Mouse (Mus musculus) MEL (cell line): ENCODE data around the gene Hltf.

Experiments used
- CTCF ChIP-seq, 3 experiments: IDR thresholded peaks in 2 of 3; conservative IDR thresholded peaks in 1 of 3; 2 replicates each; pipeline ENCODE4 v1.5.1; 2011 to 2012; ENCODE audit warnings: low read length in 3 of 3, low read depth in 2 of 3, mild to moderate bottlenecking in 2 of 3, improper control_type of control experiment in 1 of 3, inconsistent platforms in 1 of 3, mixed read lengths in 1 of 3, moderate library complexity in 1 of 3; ENCODE audit not compliant: control insufficient read depth in 1 of 3, insufficient read depth in 1 of 3, poor library complexity in 1 of 3, severe bottlenecking in 1 of 3
- HCFC1 ChIP-seq: IDR thresholded peaks from 2 replicates; pipeline ENCODE4 v1.6.1; 2012; ENCODE audit warnings: low read depth, mild to moderate bottlenecking, inconsistent platforms, low read length, improper control_type of control experiment, moderate library complexity
- POLR2A ChIP-seq, 2 experiments: IDR thresholded peaks; 2 replicates each; pipeline ENCODE4 v1.6.1; 2011 to 2012; ENCODE audit warnings: low read length in 2 of 2, mild to moderate bottlenecking in 2 of 2, control low read depth in 1 of 2, improper control_type of control experiment in 1 of 2, low read depth in 1 of 2, moderate library complexity in 1 of 2; ENCODE audit not compliant: control insufficient read depth in 1 of 2, insufficient read depth in 1 of 2, poor library complexity in 1 of 2
- POLR2AphosphoS5 ChIP-seq: IDR thresholded peaks from 2 replicates; pipeline ENCODE4 v1.6.1; 2012; ENCODE audit warnings: low read depth, borderline replicate concordance, mild to moderate bottlenecking, inconsistent platforms, low read length, moderate library complexity, mixed read lengths
- RCOR1 ChIP-seq: IDR thresholded peaks from 2 replicates; pipeline ENCODE4 v1.6.1; 2012; ENCODE audit warnings: low read depth, mild to moderate bottlenecking, inconsistent platforms, low read length, improper control_type of control experiment

- TF ChIP-seq RCOR1 (no peak), POLR2A (IDR thresholded peaks at IDR 0.05; ENCODE audit: control insufficient read depth in 1 of 2, insufficient read depth in 1 of 2, low read depth in 1 of 2, low read length in 2 of 2, poor library complexity in 1 of 2) (no peak), CTCF (IDR thresholded peaks at IDR 0.05 in 2 of 3, conservative IDR thresholded peaks at IDR 0.05 in 1 of 3; ENCODE audit: control insufficient read depth in 1 of 3, insufficient read depth in 1 of 3, low read depth in 2 of 3, low read length in 3 of 3, poor library complexity in 1 of 3, severe bottlenecking in 1 of 3) (no peak), HCFC1 (no peak), POLR2AphosphoS5 (no peak)
Measured at GRCm38 (mm10) chr3:20132731-20133130, 75.1 kb downstream of the Hltf start.
